Mouse (Mus musculus) forebrain, embryonic 14.5 days (tissue): ENCODE results near the gene Slc47a2. TPM values are rescaled to one million over a fixed set of nuclear protein-coding genes. Genes with fewer than 3 reads are reported as not detected.

Experiments used
- ATAC-seq: fragments of 200-750 bp; cut with Nextera tagmentation; 2 replicates; pipeline ENCODE4 v1.8.0; 2017; ENCODE audit warnings: mild to moderate bottlenecking, moderate library complexity
- DNase-seq: peaks from one replicate; pipeline ENCODE4 v3.0.0-alpha.2; 2015; ENCODE audit warnings: low spot score
- H3K27ac ChIP-seq: fragments of 300-500 bp; sonication (generic); 2 replicates; pipeline ENCODE4 v1.5.1; 2014; ENCODE audit warnings: low read depth, mild to moderate bottlenecking, control low read depth, low read length, moderate library complexity
- H3K27me3 ChIP-seq: fragments of 300-500 bp; sonication (generic); replicated peaks from 2 replicates; pipeline ENCODE4 v1.6.1; 2014; ENCODE audit warnings: low read length, control low read depth, mixed read lengths; ENCODE audit not compliant: control insufficient read depth, insufficient read depth
- H3K36me3 ChIP-seq: fragments of 300-500 bp; sonication (generic); 2 replicates; pipeline ENCODE4 v1.6.1; 2014; ENCODE audit warnings: low read length, control low read depth; ENCODE audit not compliant: control insufficient read depth, insufficient read depth
- H3K4me1 ChIP-seq: fragments of 300-500 bp; sonication (generic); 2 replicates; pipeline ENCODE4 v1.6.1; 2014; ENCODE audit warnings: antibody characterized with exemption, low read length, control low read depth; ENCODE audit not compliant: control insufficient read depth, insufficient read depth
- H3K4me2 ChIP-seq: fragments of 300-500 bp; sonication (generic); 2 replicates; pipeline ENCODE4 v1.6.1; 2014; ENCODE audit warnings: mild to moderate bottlenecking, control low read depth, low read length
- H3K4me3 ChIP-seq: fragments of 300-500 bp; sonication (generic); 2 replicates; pipeline ENCODE4 v1.5.1; 2014; ENCODE audit warnings: low read depth, low read length, control low read depth
- H3K9ac ChIP-seq: fragments of 300-500 bp; sonication (generic); 2 replicates; pipeline ENCODE4 v1.6.1; 2014; ENCODE audit warnings: mild to moderate bottlenecking, low read length, control low read depth, moderate library complexity
- H3K9me3 ChIP-seq: fragments of 300-500 bp; sonication (generic); replicated peaks from 2 replicates; pipeline ENCODE4 v1.6.1; 2016; ENCODE audit warnings: low read length, control low read depth, mixed read lengths; ENCODE audit not compliant: control insufficient read depth
- WGBS: fragments of 180-500 bp; shearing (Covaris S2); extraction: QIAGEN DNeasy Blood & Tissue Kit; methylation state at CpG from one replicate; pipeline ENCODE4 v1.1.7; 2014; 5-methylcytosine and 5-hydroxymethylcytosine counted together
- polyA plus RNA-seq: library from polyadenylated mRNA; unstranded; fragments of >200 nt; fragmentation: Nextera tagmentation; extraction: Ambion mirVana; gene quantifications from 2 replicates; pipeline ENCODE4 v1.2.1, GENCODE M21; 2014

Gene Slc47a2
- not detected in 2 replicates for polyA plus RNA-seq

DNA sequence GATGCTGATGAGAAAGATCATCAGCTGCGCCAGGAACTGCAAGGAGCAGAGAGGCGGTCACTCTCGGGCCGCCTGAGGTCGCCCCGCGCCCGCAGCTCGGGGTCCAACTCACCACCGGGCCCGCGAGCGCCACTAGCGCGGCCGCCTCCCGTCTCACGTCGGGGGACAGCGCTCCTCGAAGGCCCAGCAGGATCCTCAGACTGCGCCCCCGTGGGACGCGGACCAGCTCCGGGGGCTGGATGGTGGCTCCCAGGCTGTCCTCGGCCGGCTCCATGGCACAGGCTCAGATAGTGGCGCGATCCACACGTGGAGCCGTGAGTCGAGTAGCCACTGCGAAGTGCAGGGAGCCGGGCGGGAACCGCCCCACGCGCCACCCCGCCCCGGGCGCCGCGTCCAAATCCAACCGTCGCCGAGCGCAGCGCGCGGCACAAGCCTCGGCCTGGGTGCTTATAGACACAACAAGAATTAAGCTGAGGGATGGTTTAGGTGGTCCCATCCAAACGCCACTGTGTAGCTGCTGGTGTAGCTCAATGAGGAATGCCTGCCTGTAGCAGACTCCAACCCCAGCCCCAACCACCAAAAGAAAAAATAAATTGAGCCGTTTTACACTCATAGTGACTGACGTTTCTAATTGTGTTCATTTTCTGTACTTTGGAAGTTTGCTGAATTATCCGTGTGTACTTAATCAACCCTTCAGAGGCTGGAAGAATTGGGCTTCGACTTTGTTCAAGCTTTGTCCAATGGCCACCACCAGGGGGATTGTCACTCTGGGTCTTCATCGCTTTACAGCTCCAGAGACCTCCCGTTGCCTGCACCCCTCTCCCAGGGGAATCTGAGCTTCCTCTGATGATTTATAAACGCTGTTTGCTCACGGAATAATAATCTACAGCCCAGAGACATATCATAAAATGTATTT is at the start of gene Slc47a2:
Gene Slc47a2, minus strand, starts transcription at position 356 of the 916 bp plus-strand sequence.
- Histone ChIP-seq H3K9me3 (no peaks in the 10 kb centered on the region), H3K9ac (peak within 1 kb of the TSS; percentile 37; the same call in 1 of the 2 replicates), H3K27ac (no peak within 1 kb of the TSS), H3K4me1 (0 out of 2 replicates have a peak, but pooled peaks cover 2% of the 10 kb centered on the region), H3K4me2 (peak within 1 kb of the TSS; percentile 51), H3K4me3 (peak within 1 kb of the TSS; percentile 31), H3K36me3 (no peaks in the 10 kb centered on the region), H3K27me3 (peaks cover 23% of the 10 kb centered on the region)
- ATAC-seq (no peak), DNase-seq (peak; percentile 57)
- 3% methylated on average over 61 of the region's 61 CpGs for WGBS

DNA sequence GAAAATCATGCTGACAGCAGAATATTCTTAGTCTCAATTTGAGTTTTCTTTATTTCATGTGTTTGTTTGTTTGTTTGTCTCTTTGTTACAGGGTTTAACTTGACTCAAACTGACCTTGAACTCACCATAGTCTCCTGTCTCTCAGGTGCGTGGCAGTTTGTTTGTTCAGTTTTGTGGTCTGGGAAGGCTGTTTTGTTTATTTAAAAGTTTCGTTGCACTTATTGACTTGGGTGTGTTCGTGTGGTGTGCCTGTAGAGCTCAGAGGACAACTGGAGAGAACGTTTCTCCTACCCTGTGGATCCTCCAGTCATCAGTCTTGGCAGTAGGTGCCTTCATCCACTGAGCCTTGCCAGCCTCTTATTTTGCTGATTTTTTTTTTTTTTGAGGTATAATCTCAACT is 46.3 kb upstream of the Slc47a2 start:
- Histone ChIP-seq H3K4me1 (no peaks in the 10 kb centered on the region), H3K9ac (no peak overlapping the region), H3K9me3 (0 out of 2 replicates have a peak, but pooled peaks cover 3% of the 10 kb centered on the region), H3K4me2 (no peak overlapping the region), H3K27ac (no peak overlapping the region), H3K36me3 (no peaks in the 10 kb centered on the region), H3K27me3 (no peaks in the 10 kb centered on the region), H3K4me3 (no peak overlapping the region)
- WGBS, result 81% methylated on average over 4 of the region's 4 CpGs
- ATAC-seq (no peak), DNase-seq (no peak)

DNA sequence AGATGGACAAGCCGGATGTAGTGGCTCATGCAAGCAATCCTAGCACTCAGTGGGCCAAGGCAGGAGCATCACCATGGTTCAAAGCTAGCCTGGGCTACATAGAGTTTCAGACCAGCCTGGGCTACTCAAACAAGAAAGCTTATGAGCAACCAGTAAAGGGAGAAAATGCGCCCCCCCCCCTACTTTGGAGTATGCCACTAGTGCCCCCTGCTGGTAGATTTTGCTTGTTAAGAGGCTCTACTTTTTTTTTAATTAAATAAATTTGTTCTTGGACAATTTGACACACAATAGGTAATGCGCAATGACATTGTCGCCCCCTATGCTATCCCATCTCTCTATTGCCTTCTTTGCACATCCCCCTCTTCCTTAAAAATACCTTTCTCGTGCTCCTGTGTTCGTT is 45.4 kb upstream of the Slc47a2 start:
- Histone ChIP-seq H3K4me1 (no peaks in the 10 kb centered on the region), H3K9ac (no peak overlapping the region), H3K36me3 (no peaks in the 10 kb centered on the region), H3K27ac (no peak overlapping the region), H3K4me2 (no peak overlapping the region), H3K4me3 (no peak overlapping the region), H3K27me3 (no peaks in the 10 kb centered on the region), H3K9me3 (0 out of 2 replicates have a peak, but pooled peaks cover 3% of the 10 kb centered on the region)
- WGBS, result 65% methylated on average over 6 of the region's 6 CpGs
- no peak for ATAC-seq
- peak; percentile 55 for DNase-seq

DNA sequence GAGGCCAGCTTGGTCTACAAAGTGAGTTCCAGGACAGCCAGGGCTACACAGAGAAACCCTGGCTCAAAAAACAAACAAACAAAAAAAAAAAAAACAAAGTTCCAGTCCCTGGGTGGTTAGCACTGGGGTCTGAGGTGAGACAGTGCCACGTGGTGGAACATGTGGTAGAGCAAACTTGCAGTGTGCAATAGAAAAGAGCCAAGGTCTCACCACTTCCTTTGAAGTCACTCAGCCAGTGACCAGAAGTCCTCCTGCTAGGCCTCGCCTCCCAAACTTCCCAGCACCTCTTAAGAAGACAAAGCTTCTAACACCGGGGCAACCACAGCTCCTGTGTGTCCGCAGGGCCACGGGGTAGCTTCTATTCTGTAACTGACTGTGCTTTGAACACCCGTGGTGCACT is 44.6 kb upstream of the Slc47a2 start:
- Histone ChIP-seq H3K4me3 (no peak overlapping the region), H3K4me1 (no peaks in the 10 kb centered on the region), H3K27me3 (no peaks in the 10 kb centered on the region), H3K4me2 (no peak overlapping the region), H3K36me3 (no peaks in the 10 kb centered on the region), H3K9me3 (0 out of 2 replicates have a peak, but pooled peaks cover 3% of the 10 kb centered on the region), H3K9ac (no peak overlapping the region), H3K27ac (no peak overlapping the region)
- no peak for DNase-seq
- no peak for ATAC-seq
- 77% methylated on average over 6 of the region's 6 CpGs for WGBS

DNA sequence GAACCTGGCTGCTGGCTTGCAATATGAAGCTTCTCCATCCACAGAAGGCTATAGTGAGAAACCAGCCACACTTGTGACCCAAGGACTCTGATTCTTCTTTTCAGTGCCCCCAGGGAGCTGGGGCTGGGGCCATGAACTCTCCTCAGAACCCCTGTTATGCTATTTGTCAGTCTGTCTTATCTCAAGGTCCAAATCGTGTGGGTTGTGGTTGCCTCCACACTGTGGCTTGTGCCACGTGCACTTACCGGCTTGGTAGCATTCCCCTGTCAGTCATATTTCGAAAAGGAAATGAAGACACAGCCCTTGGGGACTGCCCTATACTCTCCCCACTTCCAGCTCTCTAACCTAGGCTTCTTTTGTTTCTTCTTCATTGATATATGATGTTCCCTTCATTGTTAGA is 43.1 kb upstream of the Slc47a2 start:
- no peaks in the 10 kb centered on the region for H3K27me3 ChIP-seq
- WGBS, result 79% methylated on average over 4 of the region's 4 CpGs
- H3K36me3 ChIP-seq, result no peaks in the 10 kb centered on the region
- H3K9me3 ChIP-seq, result no peaks in the 10 kb centered on the region
- DNase-seq (no peak), ATAC-seq (no peak)
- H3K4me3 ChIP-seq, result no peak overlapping the region
- H3K9ac ChIP-seq, result no peak overlapping the region
- no peak overlapping the region for H3K4me2 ChIP-seq
- no peak overlapping the region for H3K27ac ChIP-seq
- no peaks in the 10 kb centered on the region for H3K4me1 ChIP-seq

DNA sequence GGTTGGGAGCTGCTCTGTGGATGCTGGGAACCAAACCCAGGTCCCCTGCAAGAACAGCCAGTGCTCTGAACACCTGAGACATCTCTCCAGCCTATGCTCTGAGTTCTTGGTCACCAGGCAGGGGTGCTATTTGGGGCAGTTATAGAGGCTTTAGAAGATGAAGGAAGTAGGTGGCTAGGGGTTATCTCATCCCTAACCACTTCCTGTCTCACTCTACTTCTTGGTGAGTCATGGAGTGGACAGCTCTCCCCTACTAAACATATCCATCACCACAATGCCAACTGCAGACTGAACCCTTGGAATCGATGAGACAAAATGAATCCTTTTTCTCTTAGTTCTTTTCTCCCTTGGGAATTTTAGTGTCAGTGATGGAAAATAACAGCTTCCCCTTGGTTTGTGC is 38.6 kb upstream of the Slc47a2 start:
- Histone ChIP-seq H3K9me3 (no peaks in the 10 kb centered on the region), H3K4me3 (no peak overlapping the region), H3K27ac (no peak overlapping the region), H3K4me2 (no peak overlapping the region), H3K36me3 (no peaks in the 10 kb centered on the region), H3K4me1 (no peaks in the 10 kb centered on the region), H3K9ac (no peak overlapping the region), H3K27me3 (peaks cover 17% of the 10 kb centered on the region)
- DNase-seq (no peak), ATAC-seq (no peak)
- WGBS, result 94% methylated on average over 1 of the region's 1 CpGs

DNA sequence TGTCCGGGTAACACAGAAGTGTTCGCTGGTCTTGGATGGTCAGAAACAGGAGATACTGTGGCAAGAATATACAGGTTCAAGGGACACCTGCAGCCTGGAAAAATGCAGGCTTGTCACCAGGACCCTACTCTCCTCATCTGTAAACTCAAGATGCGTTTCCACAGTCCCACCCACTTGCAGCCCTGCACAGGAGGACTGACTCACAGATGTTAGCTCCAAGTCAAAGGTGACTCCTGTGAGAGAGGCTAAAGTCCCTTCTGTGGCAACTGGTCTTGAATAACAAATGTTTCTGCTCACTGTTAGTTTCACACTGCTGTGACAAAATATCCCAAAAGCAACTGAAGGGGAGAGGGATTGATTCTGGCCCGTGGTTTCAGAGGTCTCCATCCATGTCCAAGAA is 36.0 kb upstream of the Slc47a2 start:
- no peaks in the 10 kb centered on the region for H3K4me1 ChIP-seq
- H3K4me3 ChIP-seq, result no peak overlapping the region
- no peak overlapping the region for H3K9ac ChIP-seq
- no peak for ATAC-seq
- no peak for DNase-seq
- no peak overlapping the region for H3K4me2 ChIP-seq
- no peak overlapping the region for H3K27ac ChIP-seq
- WGBS, result 73% methylated on average over 4 of the region's 4 CpGs
- H3K27me3 ChIP-seq, result peaks cover 17% of the 10 kb centered on the region
- H3K36me3 ChIP-seq, result no peaks in the 10 kb centered on the region
- no peaks in the 10 kb centered on the region for H3K9me3 ChIP-seq

DNA sequence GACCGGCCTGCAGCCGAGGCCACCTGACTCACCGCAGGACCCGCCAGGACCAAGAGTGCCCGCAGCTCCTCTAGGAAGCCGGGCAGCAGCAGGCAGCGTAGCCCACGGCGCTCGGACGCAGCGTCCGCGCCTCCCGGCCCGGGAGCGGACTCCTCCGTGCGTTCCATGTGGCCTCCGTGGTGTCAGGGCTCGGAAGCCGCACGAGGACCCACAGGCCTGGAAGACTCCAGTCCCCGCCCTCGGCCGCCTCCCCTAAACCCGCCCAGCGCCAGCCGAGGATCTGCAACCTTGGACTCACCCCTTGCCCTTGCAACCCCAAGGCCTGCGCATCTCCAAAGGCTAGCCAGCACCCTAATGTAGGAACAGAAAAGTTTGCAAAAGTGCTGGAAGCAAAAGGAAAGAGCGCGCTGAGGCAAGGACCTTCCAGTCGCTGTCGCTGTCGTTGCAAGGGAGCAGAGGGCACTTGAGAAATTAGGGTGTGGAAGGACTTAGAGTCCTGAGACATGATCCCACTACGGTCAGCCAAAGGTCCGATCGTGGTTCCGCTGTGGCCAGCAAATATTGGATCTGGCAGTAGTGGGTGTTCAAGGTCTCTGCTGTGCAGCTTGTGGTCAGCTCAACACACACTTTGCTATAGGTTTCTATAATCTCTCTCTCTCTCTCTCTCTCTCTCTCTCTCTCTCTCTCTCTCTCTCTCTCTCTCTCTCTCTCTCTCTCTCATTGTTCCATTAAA is 35.4 kb upstream of the Slc47a2 start, which contains the start of gene Slc47a1:
Gene Slc47a1, minus strand, starts transcription at position 465 of the 733 bp plus-strand sequence.
- ATAC-seq (no peak), DNase-seq (no peak)
- Histone ChIP-seq H3K4me1 (no peaks in the 10 kb centered on the region), H3K27me3 (peaks cover 17% of the 10 kb centered on the region), H3K4me2 (peak within 1 kb of the TSS; percentile 33), H3K4me3 (peak within 1 kb of the TSS; percentile 11; the same call in 1 of the 2 replicates), H3K9ac (0 out of 2 replicates have a peak within 1 kb of the TSS, but pooled peaks have one; percentile 35), H3K9me3 (no peaks in the 10 kb centered on the region), H3K27ac (no peak within 1 kb of the TSS), H3K36me3 (no peaks in the 10 kb centered on the region)
- WGBS, result 17% methylated on average over 39 of the region's 39 CpGs
